Mouse (Mus musculus): ENCODE results near the gene Sod1. TPM values are rescaled to one million over a fixed set of nuclear protein-coding genes. Genes with fewer than 3 reads are reported as not detected.
A peak's percentile ranks its signal among the peaks of the same experiment; 100 is the strongest.
"Not testable (repeated sequence)": the region's sequence is repeated elsewhere in the genome, so short reads cannot be mapped to it uniquely, and the experiment has no call there.

The Sod1 gene
- total RNA-seq, 1 experiment from 2014 or later, result 776 TPM

DNA sequence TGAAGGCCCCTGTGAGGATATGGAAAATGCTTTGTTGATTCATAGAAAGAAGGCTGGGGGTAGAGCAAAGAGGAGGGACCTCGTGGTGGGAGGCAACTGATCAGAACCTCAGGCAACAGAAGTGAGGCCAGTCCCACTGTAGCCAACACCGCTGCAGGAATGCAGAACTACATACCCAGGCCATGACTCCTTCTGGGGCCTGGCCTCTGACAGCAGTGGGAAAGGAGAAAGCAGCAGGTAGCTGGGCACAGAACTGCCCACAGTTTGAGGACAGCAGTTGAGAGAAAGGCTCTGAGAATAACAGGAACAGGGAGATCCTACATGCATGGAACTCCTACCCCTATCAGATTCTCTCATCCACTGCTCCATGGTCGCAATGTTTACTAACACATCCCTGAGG is 11.6 kb upstream of the Sod1 start:
- ATAC-seq (replicated peaks; ENCODE audit: low read depth, poor library complexity, severe bottlenecking), result no peak

DNA sequence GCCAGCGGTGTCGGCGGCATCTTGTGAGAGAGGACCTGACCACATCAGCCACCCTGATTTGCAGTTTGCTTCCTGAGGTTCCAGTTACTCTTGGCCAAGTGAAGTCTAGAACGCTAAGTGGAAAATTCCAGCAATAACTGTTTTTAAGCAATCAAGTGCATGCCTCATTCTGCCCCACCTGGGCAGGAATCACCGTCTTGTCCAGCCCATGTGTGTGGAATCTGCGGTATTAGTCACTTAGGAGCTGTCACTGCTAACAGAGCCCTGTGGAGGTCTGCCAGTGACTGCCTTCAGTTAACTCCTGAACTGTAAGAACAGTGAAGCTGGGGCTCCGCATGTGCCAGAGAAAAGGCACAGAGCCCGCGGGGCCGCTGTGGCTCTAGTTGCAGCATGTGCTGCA is 9.8 kb upstream of the Sod1 start:
- no peak for ATAC-seq (replicated peaks; ENCODE audit: low read depth, poor library complexity, severe bottlenecking)

DNA sequence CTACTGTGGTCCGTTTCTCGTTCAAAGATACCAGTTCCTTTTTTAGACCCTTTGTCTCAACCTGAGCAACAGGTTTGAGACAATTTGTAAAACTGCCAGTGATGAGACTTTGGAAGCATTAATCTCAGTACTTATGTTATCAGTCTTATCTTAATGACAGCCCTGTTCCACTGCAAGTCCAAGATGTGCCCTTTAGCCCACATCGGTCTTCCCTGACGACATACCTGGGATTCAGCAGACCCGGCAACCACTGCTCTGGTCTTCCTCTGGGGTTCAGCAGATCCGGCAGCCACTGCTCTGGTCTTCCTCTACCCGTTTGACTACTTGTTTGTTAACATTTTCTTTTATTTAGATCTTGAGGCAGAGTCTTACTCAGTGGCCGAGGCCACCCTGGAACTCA is 8.8 kb upstream of the Sod1 start:
- ATAC-seq (replicated peaks; ENCODE audit: low read depth, poor library complexity, severe bottlenecking), result no peak

DNA sequence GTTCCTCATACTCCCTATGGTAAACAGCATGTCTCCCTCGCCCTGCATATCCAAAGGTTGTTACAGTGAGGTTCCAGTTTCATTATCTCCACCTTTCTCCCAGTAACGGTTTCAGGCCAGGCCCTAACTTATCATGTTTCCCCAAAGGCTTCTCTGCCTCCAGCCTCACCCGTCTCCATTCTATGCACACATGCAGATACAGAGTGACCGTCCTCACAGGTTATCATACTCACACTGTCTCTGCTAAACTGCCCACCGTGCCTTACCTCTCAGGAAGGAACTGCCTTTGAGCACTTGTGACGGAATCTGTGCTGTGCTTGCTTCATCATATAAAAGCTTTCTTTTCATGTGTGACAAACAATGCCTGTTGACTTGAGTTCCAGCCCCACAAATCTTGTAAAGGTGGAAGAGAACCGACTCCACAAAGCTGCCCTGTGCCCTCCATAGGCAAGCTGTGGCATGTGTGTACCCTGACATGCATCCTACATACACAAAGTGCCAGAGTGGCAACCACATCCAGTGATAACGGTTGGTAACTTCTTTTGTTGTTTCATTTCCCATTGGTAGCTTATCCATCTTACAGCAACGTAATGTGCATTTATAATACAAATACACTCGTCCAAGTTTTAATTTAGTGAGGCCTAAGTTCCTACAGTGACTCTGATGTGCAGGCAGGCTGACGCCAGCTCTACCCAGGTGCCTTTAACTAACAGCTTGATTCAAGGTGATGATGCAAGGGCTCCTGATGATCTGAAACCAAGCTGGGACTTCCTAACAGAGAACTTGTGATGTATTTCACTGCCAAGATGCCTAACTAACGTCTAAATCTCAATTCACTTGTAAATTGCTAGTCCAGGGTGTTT is 6.8 kb upstream of the Sod1 start:
- ATAC-seq (replicated peaks; ENCODE audit: low read depth, poor library complexity, severe bottlenecking), result peak; percentile 42

DNA sequence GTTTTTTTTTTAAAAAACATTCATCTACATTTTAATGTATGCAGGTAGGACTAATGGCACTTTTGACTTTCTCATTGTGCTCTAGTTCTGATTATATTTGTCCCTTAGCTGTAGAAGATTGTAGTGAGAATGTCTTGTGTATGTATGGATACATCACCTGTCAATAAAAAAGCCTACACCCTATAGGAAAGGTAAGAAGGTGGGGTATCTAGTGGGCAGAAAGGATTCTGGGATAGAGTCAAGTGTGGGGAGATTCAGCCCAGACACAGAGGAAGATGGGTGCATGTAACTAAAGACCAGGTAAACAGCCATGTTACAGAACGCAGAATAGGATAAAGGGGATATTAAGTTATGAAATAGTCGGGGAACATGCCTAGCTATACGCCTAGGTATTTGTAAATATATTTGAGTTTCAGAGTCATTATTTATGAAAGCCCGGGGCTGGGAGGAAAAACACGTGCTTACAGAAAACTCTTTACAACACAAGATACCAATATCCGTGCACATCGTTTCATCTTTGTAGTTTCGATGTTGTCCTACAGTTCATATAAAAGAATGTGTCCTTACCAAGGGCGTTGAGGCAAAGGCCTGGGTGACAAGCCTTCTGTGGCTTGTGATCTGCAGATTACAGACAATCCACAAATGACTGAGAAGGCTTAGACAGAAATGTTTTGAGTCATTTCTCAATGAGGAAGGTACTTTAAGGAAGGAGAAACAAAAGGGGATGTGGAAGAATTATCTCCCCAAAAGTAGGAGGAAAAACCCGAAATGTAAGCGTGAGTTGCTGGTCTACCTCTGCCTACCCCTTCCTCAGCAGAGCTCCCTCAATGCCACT is 5.6 kb upstream of the Sod1 start:
- peak; percentile 63 for ATAC-seq (replicated peaks; ENCODE audit: low read depth, poor library complexity, severe bottlenecking)

DNA sequence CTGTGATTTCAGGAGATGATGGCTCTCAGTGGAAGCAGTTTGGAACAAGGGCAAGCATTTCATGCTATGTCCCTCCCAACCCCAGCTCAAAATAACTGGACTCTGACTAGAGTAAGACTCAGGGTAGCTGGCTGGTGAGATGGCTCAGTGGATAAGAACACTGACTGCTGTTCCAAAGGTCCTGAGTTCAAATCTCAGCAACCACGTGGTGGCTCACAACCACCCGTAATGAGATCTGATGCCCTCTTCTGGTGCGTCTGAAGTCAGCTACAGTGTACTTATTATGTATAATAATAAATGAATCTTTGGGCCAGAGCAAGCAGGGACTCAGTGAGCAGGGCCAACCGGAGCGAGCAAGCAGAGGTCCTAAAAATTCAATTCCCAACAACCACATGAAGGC is 4.7 kb upstream of the Sod1 start:
- ATAC-seq (replicated peaks; ENCODE audit: low read depth, poor library complexity, severe bottlenecking), result not testable (repeated sequence)

DNA sequence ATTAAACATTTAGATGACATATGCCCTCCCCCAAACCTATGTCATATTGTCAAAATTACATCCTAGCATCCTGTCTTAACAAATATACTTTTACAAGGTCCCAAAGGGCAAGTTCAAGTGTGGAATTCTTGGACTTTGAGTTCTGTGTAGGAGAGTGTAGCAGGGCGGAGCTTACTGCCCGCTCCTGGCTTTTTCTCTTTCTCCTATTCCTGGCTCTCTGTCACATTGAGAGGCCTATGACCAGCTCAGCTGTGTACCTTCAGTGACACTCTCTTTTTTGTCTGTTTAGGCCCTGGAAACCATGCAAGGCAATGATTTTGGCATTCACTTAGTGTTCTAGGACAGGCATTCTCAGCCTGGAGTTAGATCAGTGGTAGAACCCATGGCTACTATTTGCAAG is 4.1 kb upstream of the Sod1 start:
- no peak for ATAC-seq (replicated peaks; ENCODE audit: low read depth, poor library complexity, severe bottlenecking)

DNA sequence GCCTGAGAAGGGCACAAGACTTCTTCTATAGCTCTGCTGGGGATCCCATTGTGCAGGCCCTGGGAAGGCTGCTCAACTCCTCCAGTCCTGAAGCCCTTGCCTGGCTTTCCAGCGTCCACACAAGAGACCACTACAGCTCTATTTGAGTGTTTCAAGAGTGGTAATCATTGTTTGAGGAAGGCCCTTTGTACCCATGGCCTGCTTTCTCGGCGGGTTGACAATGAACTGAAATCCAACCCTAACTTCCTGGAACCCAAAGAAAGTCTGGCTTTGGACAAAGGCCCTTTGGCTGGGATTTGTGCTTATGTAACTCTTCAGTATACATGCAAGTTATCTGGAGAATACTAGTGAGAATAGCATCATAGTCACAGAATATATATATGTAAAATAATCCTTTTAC is 3.2 kb upstream of the Sod1 start:
- ATAC-seq (replicated peaks; ENCODE audit: low read depth, poor library complexity, severe bottlenecking), result no peak

DNA sequence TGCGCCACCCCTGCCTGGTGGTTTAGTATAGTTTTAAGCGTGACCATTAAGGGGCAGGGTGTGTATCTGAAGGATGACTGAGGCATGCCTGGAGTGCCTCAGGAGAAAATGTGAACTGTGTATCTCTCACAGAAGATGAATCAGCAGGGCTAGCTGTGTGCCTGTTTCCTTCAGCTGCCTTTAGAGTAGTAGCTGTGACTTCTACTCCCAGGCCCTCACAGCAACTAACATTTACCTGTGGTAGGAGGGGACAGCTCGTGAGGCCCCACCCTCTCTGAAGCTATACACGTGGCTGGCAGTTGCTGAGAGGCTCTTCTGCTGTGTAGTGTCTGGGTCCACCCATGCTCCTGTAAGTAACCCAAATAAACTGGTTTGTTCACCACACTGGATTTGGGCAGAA is 2.6 kb upstream of the Sod1 start:
- no peak for ATAC-seq (replicated peaks; ENCODE audit: low read depth, poor library complexity, severe bottlenecking)

DNA sequence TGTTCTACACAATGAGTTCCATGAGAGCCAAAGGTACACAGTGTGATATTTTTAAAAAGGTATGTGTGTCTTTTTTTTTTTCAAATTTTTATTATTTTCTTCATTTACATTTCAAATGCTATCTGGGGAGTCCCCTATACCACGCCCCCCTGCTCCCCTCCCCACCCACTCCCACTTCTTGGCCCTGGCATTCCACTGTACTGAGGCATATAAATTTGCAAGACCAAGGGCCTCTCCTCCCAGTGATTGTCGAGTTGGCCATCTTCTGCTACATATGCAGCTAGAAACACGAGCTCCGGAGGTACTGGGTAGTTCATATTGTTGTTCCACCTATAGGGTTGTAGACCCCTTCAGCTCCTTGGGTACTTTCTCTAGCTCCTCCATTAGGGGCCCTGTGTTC is 1.1 kb upstream of the Sod1 start:
- ATAC-seq (replicated peaks; ENCODE audit: low read depth, poor library complexity, severe bottlenecking), result not testable (repeated sequence)

DNA sequence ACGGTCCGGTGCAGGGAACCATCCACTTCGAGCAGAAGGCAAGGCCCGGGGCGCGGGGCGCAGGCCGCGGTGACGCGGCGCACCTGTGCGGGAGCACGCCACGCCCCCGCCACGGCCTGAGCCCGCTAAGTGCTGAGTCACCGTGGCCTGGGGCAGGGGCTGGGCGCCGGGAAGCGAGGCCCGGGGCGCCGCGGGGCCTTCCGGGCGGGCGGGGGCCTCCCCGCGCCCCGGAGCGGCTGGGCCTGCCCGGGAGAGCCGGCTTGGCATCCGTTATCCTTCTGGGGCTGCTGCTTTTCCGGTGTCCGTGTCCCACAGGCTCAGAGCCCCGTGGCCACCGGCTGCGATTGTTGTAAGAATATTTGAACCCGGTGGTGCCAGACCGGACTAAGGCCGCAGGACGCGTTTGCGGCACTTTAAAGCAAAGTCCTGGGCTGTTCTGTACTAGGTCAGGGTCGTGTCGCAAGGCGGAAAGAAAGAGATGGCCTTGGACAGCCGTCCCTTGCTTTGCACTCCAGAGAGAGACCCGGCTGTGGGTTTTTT is 408 bp downstream of the Sod1 start:
- peak; percentile 10 for ATAC-seq (replicated peaks; ENCODE audit: low read depth, poor library complexity, severe bottlenecking)

DNA sequence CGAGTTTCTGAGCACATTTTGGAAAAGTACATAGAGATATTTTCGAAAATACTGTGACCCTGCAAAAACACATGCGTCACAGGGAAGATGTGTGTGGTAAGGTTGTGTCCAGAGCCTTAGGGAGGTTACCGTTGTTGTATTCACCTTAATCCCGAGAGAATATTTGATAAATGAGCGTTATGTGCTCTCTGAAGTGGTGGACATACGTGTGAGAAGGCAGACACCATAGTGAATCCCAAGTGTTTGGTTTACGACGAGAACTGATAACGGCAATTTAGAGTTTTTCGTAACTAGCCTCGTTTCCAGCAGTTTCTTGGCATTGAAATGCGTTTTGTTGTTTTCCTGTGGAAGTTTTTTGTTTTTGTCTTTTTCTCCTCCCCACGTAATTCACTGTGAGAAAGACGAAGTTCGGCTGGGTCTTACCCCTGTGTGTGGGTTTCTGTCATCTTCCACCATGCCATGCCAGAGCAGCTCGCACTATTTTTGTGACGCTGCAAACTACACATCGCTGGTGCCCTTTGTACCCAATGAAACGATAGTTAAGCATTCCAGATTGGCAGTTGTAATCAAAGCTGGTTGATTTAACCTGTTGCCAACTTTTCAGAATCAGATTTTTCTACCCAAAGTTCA is 1.0 kb downstream of the Sod1 start:
- no peak for ATAC-seq (replicated peaks; ENCODE audit: low read depth, poor library complexity, severe bottlenecking)

DNA sequence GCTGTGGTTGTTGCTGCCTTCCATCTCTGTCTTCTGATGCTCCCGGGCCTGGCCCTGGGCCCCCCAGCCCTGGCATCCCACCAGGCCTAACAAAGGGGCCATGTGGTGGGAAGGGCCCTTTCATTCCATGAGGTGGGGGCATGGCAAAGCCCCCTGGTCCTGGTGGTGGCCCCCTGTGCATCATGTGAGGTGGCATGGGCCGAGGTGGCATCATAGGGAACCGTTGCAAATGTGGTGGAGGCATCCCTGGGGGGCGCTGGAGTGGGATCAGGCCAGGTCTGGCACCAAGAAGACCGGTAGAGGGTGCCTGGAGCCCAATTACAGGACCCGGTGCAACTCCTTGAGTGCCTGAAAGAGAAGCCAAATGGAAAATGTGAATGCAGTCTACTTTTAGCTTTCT is 9.3 kb downstream of the Sod1 start:
- ATAC-seq (replicated peaks; ENCODE audit: low read depth, poor library complexity, severe bottlenecking), result no peak

DNA sequence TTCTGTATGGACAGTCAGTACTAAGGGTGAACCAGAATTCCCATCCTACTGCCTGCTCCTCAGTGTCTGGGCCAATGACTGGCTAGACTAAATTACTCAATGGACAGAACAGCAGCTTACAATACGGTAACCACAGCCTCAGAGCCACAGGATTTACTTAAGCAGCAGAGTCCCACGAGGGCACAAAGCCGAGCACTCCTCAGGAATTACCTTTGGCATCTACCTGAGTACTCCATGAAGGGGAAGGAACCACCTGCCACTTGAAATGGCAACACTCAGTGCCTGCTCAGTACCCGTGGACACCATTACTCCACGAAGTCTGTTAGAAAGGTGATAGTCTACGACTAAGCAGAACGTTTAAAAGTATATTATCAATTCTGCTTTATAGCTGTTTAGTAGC is 10.7 kb downstream of the Sod1 start:
- no peak for ATAC-seq (replicated peaks; ENCODE audit: low read depth, poor library complexity, severe bottlenecking)

DNA sequence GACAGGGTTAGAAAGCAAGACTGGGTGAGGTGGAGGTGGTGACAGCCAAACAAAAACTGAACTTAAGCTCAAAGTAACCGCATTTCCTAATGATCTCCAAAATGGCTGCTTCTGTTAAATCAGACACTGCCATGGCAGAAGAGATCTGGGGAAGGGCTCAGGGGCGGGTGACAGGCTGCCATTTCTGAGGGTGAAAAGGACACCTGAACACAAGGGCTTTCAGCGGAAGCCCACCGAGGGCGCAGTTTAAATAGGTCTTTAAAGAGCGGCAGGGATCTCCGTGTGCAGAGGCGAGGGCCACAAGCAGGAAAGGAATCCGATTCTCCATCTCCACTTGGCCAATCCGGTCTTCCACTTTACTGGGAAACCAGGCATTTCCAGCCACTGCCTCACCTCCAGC is 13.1 kb downstream of the Sod1 start:
- no peak for ATAC-seq (replicated peaks; ENCODE audit: low read depth, poor library complexity, severe bottlenecking)

DNA sequence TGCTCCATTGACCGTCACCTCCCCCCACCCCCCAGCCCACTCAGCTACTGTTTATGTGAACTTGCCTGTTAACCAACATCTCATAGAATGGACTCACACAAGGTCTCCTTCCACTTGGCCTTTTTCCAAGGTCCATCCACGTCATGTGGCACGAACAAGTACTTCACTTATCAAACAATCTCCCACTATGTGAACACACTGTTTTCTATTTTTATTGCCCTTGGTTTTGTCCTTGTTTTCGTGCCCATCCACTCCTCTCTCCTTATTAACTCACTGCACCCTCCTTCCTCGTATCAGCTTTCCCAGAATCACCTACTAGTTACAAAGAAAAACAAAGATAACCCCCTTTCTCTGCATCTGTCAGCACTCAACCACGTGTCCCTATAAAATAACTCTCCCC is 14.1 kb downstream of the Sod1 start:
- no peak for ATAC-seq (replicated peaks; ENCODE audit: low read depth, poor library complexity, severe bottlenecking)

DNA sequence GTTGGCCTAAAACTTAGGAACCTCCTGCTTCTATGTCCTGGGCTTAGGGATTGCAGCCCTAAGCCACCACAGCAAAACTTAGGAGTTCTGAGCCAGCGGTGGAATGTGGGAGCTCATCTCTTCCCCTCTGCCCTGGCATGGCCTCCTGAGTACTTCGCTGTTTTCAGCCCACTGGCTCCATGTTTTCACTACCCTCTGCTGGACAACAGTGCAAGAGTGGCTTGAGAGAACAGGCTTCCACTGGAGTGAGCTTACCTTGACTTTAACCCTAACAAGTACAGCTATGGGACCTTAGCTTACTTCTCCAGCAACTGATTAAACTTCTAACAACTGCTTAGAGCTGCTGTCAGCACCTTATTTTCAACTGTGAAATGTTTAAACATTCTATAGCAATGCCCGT is 14.6 kb downstream of the Sod1 start:
- no peak for ATAC-seq (replicated peaks; ENCODE audit: low read depth, poor library complexity, severe bottlenecking)

DNA sequence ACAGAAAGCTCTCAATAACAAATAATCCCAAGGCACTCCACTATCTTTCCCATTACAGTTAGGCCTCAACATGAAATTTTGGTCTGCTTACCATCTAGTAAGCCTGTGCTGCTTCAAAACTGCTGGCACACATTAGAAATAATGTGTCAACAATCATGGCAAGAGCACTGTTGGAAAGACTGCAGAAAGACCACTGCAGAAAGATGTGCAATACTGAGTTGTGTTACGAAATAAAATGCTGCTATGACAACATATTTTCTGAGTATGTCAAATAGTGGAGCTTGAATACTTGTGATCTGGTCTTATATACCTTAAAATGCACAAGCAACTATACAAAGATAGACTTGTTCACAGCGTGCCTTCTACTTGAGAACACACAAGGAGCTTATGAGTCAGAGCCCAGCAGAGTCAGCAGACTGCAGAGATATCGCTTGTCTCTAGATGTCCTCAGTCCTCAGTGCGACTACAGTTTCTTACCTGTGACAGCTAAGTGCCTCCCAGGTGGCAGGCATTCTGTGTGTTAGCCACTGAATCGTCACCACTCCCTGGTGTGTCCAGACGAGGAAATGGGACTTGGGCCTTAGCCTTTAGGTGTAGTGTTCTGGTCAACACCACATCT is 18.7 kb downstream of the Sod1 start:
- ATAC-seq (replicated peaks; ENCODE audit: low read depth, poor library complexity, severe bottlenecking), result no peak

DNA sequence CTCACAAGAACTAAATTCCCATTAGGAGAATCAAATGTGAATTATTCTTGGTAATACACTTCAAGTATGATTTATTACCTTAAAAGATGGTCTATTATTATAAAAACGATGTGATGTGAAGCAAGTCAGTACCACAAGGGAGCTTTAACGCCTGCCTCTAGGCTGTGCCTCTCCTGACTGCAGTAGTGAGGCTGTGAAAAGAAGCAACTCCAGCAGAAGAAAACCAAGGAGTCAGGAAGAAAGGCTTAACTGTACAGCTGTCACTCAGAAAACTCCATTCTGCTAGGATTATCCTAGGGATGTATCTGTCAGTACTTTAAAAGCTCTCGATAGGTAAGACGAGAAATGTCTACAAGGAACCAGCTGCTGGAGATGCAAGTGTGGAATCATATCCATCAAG is 21.3 kb downstream of the Sod1 start:
- no peak for ATAC-seq (replicated peaks; ENCODE audit: low read depth, poor library complexity, severe bottlenecking)
